Mouse (Mus musculus) ES-CJ7 (cell line): Measurements from ENCODE around the gene Cpox.
A peak's percentile ranks its signal among the peaks of the same experiment; 100 is the strongest.

ENCODE experiments used
- DNase-seq: peaks from one replicate; pipeline ENCODE4 v3.0.0; 2011; ENCODE audit warnings: low read depth, low spot score

The Cpox gene

DNA sequence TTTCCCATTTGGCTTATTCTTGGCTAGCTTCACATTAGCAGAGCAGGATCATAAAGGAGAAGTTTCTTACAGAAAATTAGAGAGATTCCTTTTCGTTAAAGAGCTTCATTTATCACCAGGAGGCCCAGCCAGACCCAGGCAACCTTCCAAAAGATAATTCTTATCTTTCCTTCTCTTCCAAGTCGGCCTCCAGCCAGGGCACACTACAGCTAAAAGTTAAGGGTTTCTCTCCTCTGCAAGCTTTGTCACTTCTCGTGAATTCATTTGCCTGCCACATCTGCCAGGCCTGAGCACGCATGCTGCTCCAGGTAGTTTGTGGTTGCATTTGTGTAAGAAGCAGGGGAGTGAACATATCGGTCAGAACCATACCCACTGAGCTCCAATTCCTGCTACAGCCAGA is 828 bp upstream of the Cpox start:
- DNase-seq, result no peak

DNA sequence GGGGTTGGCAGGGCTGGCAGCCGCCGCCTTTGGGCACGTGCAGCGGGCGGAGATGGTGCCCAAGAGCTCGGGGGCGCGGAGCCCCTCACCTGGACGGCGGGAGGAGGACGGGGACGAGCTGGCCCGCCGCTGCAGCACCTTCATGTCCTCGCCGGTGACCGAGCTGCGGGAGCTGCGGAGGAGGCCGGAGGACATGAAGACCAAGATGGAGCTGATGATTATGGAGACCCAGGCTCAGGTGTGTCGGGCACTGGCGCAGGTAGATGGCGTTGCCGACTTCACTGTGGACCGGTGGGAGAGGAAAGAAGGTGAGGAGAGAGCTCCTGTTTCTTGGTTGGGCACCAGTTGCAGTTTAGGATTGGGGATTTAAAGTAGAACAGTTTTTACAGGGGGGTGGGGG is 551 bp downstream of the Cpox start:
- DNase-seq, result peak; percentile 17

DNA sequence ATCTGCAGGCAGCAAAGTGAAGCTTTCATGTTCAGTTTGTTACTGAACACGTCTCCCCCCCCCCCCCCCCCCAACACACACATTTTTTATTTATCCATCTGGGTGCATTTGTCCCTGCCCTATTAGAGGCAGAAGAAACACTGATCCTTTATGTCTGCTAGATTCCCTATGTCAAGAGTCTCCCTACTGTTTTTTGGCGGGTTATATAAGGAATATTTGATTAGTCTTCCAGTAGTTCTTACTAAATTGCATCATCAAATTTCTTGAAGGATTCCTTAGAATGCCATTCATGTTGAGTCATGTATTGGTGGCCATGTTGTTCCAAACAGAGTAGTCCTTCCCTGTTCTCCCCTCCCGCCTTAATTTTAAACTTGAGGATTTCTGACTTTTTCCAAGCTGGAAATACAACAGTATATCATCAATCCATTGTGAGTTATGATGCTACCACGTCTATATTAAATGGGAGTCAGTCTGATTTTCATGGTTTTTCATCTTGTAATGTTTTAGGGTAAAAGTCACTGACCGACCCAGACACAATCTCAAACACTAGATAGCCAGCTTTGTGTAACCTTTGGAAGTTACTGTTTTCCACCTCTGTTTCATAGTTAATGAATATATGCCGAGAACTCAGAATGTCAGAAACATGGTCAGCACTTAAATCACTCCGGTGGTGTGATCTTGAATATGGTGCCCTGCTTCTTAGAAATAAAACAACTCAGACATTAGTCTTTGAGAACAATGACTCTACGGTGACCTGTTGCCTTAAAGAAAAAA is 1.3 kb downstream of the Cpox start:
- no peak for DNase-seq

DNA sequence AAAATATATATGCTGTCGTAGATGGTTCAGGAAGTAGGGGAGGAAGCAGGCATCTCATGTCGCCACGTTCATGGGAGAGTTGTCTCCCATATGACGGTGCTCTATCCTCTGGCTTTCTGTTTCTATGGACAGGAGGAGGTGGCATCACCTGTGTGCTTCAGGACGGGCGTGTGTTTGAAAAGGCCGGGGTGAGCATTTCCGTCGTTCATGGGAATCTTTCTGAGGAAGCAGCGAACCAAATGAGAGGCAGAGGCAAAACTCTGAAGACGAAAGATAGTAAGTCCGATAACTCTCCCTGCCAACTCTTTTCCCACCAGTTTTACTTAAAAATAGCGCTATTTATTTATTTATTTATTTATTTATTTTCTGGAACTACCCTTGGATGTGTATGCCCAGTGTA is 2.3 kb downstream of the Cpox start:
- DNase-seq, result no peak

DNA sequence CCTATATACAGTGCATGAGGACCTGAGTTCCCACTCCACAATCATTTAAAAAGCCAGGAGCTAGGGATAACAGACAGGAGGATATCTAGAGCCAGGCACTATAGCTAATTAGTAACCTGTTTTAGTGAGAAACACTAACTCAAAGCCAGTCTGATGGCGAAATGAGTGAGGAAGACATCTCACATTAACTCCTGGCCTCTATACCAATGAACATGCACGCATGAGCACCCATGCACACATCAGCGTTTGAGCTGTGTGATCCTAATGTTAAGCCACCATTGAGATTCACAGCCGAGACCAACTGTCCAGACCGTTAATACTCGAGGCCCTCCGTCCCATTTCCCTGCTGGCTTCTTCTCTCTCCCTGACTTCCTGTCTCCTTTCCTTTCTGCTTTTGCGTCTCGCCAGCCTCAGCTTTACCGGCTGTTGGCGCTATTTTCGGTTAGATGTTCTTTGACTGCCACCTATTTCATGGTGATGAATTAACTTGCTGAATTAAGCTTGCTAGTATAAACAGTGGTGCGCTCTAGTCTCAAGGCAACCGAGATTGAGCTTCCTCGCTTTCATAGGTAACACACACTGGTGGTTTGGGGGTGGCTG is 3.8 kb downstream of the Cpox start:
- no peak for DNase-seq

DNA sequence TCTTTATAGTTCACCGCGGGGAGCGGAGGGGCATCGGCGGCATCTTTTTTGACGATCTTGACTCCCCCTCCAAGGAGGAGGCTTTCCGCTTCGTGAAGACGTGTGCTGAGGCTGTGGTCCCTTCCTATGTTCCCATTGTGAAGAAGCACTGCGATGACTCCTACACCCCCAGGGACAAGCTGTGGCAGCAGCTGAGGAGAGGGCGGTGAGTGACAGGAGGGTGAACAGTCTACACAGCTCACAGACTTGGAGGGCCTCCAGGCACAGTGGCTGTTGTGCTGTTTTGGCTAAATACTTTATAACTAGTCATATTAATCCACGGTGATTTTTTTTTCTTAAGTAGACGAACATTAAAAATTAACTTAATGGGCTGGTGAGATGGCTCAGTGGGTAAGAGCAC is 5.2 kb downstream of the Cpox start:
- DNase-seq, result no peak

DNA sequence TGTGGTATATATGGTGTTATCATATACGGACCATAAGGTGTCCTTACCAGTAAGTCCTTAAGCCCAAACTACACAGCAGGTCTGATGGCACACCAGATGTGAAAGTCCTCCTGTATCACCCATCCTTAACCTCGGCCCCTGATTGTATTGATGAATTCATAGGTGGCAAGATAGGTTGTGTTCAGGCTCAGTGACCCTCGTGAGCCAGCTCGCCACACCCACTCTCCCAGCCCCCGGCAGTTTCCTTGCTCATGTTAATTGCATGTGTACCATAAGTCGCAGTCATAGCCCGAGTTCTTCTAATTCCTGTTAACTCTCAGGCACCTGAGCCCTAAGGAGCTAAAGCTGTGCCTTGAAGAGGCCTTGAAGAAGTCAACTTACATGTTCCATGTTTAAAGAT is 6.1 kb downstream of the Cpox start:
- DNase-seq, result no peak

DNA sequence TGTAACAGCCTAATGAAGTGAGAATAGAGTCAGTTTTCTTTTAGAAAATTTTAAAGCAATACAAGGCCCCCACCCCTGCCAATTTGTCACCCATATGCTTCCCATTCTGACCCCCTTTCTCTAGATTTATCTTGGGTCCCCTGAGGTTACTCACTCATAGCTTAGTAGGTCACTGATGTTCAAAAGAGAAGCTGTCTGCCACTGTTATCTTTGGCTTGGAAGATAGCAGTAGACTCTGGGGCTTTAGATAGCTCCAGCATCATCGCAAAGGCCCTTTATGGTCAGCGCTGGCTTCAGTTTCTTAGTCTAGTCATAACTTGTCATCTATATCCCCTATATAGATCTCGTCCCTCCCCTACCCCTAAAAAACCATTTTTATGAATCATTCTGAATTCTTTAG is 6.5 kb downstream of the Cpox start:
- DNase-seq, result no peak

DNA sequence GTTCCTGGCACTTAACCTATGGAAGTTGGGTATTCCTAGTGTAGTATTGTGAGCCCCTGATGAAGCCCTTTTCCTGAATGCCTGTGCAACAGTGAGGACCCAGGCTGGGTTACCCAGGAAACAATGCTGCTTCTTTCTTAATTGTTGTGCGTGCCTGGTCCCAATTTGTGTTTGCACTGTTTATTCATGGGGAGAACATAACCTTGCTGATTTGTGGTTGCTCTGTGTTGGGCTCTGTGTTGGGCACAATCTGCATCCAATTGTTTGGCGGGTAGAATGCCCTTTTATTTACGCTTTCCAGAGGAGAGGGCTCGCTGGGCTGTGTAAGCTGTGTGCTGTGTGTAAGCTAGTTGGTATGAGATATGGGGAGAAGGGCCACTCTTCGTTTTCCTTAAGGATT is 7.4 kb downstream of the Cpox start:
- no peak for DNase-seq

DNA sequence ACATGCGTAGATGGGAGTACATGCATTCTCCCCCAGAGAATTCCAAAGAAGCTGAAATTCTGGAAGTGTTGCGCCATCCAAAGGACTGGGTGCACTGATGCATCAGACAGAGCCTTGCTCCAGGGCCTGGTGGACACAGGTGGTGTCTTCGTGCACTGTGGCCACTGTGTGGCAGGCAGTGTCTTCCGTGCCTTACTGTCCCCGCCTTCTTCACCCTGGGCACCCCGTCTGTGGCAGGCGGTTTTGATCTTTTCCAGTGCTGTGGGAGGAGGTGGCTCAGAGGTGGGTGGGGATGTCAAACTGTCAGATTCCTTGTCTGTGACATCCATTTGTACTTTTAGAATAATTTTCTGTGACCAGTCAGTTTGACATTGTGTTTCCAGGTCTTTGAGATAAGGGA is 8.6 kb downstream of the Cpox start:
- DNase-seq, result no peak

DNA sequence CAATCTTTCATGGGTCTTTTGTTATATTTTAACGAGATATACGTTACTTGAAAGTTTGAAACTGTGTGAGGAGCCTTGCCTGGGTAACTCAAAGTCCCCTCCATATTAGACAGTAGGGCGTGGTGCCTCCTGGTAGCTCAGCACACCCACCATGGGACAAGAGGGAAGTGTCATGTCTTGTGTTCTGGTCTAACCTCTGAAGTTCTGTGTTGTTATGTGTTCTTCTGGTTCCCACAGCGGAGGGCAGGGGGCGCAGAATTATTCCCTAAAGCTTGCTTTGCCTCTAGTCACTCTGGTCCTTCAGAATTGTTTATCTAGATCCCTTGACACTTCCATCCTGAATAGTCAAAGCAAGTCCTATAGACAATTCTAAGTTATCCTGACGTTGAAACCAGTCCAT is 12.0 kb downstream of the Cpox start:
- no peak for DNase-seq

DNA sequence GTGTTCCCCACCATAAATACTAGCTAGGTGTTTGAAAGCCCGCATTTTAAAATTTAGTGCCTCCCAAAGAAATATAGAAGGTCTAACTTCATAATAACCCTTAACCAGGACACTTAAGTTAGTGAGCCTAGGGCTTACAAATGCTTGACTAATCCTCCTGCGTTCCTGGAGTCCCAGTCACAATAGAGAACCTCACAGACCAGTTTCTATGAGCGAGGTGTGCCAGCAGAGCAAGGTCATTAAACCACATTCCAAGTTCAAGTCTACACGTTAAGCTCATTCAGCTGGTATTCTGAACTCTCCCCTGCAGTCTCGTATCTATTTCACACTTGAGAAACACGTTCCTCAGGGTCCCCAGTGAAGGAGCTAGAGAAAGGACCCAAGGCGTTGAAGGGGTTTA is 12.8 kb downstream of the Cpox start:
- no peak for DNase-seq

DNA sequence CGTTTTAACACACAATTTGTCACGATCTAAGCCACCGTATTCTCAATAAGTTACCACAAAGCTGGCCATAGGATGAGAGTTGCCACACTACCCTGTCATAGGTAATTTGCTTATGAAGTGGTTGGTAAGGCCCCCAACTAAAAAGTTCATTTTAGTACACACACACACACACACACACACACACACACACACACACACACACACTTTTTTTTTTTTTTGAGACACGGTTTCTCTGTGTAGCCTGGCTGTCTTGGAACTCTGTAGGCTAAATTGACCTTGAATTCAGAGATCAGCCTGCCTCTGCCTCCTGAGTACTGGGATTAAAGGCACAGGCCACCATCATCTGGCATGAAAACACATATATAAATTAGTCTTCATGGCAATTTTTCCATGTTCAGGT is 13.8 kb downstream of the Cpox start:
- DNase-seq, result no peak

DNA sequence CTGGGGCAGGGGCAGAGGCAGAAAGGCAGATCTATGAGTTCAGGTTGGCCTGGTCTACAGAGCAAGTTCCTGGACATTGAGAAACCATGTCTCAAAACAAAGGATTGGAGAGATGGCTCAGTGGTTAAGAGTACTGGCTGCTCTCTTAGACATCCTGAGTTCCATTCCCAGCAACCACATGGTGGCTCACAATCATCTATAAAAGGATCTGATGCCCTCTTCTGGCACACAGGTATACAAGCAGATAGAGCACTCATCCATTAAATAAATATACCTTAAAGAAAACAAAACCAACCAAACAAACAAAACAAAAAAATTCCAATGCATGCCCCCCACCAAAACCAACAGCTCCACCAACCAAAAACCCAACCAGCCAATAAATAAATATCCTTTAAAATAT is 14.4 kb downstream of the Cpox start:
- peak; percentile 38 for DNase-seq

DNA sequence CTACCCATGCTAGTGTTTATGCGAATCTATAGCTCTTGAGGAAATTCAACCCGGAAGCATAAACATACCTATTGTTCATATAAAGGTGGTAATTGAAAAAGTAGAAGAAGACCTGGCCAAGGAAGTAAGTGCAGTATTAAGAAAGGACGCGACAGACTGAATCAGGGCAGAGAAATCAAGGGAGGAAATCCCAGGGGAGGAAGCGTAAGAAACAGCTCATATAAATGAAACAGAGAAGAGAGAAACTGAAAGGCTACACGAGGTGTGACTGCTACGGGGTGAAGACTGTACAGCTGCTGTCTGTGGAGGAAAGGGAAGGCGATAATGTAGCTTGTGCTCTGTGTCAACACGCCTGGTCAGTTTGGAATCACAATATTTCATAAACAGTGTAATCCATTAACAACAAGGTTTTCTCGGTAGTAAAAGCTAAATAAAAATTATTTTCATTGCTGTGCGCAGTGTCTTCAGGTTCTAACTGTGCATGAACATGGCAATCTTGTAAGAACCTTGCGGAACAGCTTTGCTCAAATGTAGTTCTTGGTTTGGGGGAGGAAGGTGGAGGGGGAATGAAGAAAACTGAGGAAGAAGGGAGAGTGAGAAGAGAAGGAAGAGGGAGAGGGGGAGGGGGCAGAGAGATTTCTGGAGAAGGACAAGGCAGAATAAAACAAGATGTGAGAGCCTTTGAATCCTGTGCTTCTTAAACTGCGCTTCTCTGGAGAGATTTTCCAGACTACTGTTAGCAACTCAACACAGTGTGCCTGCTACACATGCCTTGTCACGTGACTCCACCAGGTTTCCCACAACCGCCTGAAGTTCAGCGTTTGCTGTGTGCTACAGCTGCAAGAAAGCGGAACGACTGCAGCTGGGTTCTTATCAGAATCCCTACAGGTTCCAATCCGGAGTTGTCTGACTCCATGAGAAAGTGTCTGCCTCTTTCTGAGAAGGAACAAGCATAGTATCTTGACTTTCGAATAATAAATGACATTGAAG is 15.8 kb downstream of the Cpox start:
- DNase-seq, result no peak

DNA sequence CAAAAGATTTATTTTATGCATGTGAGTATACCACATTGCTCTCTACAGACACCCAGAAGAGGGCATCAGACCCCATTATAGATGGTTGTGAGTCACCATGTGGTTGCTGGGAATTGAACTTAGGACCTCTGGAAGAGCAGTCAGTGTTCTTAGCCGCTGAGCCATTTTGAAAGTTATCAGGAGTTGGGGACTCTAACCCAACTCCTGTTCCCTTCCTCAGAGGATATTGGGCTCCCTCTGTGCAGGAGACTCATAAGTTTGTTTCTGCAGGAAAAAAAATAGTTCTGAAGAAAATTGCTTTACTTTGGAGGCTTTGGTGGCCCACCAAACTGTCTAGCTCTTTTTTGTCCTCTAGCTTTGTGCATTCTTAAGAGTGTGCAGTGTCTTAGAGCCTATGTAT is 18.4 kb downstream of the Cpox start:
- no peak for DNase-seq

DNA sequence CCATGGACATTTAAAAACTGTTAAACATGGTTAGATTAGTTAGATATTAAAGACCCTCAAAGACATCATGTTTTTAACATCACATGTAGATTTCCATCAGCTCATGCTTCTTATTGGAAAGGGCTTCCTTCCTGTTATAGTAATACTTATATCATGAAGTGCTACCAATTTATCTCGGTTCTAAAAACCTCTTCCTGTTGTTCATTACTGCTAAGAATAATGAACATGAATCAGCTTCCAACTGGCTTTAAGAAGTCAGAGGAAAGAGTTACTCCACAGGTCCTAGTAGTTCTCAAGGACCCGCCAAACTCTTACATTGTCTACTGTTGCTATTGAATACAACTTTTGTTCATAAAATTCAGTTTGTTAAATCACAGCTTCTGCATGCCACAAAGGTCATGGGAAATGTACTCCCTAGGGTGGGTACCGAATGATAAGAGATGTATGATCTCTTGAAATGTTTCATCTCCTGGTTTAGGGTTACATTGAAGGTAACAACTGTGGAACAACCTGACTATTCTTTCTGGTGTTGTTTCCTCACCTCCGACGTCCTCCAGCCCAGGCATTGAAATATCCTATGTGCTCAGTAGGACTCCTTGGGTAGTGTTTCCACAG is 19.6 kb downstream of the Cpox start:
- DNase-seq, result no peak

DNA sequence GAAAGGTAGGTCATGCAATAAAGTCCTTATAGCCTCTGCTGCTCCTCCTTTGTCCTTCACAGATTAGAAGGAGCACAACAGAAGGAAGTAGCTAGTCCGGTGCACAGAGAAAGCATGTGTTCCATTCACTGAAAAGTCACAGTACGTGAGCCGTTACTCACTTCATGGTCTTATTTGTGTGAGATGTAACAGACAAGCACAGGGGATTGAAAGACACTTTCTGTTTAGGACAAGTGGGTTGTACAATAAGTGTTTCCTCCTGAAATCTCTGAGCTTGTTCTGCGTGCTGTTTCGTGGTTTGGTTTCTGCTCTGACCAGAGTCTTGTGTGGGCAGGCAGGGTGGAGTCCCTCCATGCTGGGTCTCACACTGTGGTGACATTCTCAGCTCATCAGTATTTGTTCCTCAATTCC is 20.2 kb downstream of the Cpox start:
- DNase-seq, result no peak

DNA sequence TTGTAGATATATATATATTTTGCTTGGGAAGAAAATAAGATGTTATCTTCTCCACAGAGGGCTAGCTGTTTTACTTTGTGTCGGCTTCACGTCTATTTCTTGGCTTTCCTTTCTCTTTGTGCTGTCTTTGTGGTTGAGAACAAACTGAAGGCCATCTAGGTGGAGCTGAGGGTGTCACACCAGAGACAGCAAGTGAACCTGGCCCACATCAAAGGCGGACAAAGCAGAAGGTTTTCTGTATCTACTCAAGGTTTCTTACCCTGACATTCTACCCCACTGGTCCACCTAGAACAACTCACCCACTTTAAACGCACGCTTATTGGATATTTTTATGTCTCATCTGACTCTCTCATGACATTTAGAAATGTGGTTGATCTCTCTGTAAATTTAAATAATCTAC is 24.0 kb downstream of the Cpox start:
- DNase-seq, result no peak

DNA sequence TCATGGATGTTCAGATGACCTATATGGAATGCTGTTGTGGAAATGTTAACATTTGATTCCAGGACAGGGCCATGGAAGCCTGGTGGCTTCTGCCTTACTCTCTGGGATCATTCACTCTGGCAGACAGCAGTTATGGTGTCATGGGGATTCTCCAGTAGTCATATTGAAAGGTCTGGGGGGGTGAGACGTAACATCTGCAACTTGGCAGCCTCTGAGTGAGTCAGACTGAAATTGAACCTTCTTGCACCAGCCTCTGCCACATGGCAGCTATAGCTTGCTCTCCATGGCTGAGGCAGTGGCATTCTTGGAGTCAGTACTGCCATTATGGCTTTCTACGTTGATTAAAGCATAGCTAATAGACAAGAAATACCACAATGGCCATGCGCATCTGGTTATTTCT is 26.7 kb downstream of the Cpox start:
- DNase-seq, result no peak

DNA sequence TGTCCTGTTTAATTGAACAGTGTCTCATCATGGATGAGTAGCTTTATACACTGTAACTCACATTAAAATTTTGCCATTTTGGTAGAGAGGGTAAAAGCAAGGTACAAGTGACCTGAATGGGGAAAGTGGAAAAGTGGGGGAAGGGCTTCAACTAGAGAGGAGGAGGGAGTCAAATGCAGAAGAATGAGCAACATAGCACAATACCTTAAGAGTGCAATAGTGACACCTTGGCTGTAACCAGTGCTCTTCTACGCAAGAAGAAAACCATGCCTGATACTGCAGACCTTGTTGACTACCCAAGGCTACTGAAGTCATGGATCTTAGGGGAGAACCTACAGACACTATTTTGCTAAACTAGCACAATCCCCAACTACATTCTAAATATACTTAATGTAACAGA is 27.2 kb downstream of the Cpox start:
- no peak for DNase-seq

DNA sequence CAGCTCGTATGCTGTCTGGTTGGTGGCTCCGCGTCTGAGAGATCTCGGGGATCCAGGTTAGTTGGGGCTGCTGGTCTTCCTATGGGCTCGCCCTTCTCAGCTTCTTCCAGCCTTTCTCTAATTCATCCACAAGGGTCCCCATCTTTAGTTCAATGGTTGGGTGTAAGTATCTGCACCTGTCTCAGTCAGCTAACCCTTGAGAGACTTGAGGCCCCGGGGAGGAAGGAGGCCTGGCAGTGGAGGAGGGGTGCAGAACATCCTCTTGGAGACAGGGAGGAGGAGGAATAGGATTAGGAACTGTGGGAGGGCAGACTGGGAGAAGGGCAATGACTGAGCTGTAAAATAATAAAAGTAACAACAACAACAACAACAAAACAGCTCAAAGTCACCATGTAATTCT is 30.1 kb downstream of the Cpox start:
- no peak for DNase-seq
